Mouse (Mus musculus) CH12.LX (cell line): ENCODE results near the gene Cnih4. TPM values are rescaled to one million over a fixed set of nuclear protein-coding genes. Genes with fewer than 3 reads are reported as not detected.

Experiments used
- DNase-seq: peaks from one replicate; pipeline ENCODE4 v3.0.0-alpha.2; 2013; ENCODE audit errors: extremely low read depth
- H3K27ac ChIP-seq: 2 replicates; pipeline ENCODE4 v1.5.1; 2012; ENCODE audit warnings: low read depth, mild to moderate bottlenecking, control low read depth, moderate library complexity; ENCODE audit not compliant: insufficient read depth
- H3K27me3 ChIP-seq: replicated peaks from 2 replicates; pipeline ENCODE3; 2012; ENCODE audit warnings: inconsistent platforms
- H3K36me3 ChIP-seq, 2 experiments: replicated peaks in 1 of 2; 2 replicates each; pipeline versions ENCODE3 to v1.6.1; 2012; ENCODE audit warnings: inconsistent platforms in 1 of 2, low read length in 1 of 2, mild to moderate bottlenecking in 1 of 2, mixed read lengths in 1 of 2, moderate library complexity in 1 of 2; ENCODE audit not compliant: control insufficient read depth in 1 of 2, insufficient read depth in 1 of 2
- H3K4me1 ChIP-seq, 2 experiments: 2 replicates each; pipeline ENCODE4 v1.6.1; 2012; ENCODE audit warnings: inconsistent platforms in 1 of 2, moderate library complexity in 1 of 2; ENCODE audit not compliant: insufficient read depth in 2 of 2, control insufficient read depth in 1 of 2
- H3K4me2 ChIP-seq: 2 replicates; pipeline ENCODE4 v1.6.1; 2012; ENCODE audit warnings: low read depth, mild to moderate bottlenecking, control low read depth; ENCODE audit not compliant: poor library complexity, insufficient read depth, severe bottlenecking
- H3K4me3 ChIP-seq, 3 experiments: fragments of 150-350 bp in 1 of 3; sonication (generic) in 1 of 3; replicated peaks in 1 of 3; 2 replicates each; pipeline versions ENCODE3 to v1.5.1; 2011 to 2012; ENCODE audit warnings: low read depth in 2 of 3, low read length in 2 of 3, mild to moderate bottlenecking in 2 of 3, moderate library complexity in 2 of 3, control low read depth in 1 of 3, improper control_type of control experiment in 1 of 3, inconsistent platforms in 1 of 3, mixed read lengths in 1 of 3; ENCODE audit not compliant: poor library complexity in 1 of 3
- H3K79me2 ChIP-seq: replicated peaks from 2 replicates; pipeline ENCODE4 v1.6.1; 2012; ENCODE audit warnings: mild to moderate bottlenecking, moderate library complexity; ENCODE audit not compliant: control insufficient read depth, poor library complexity, insufficient read depth, severe bottlenecking; ENCODE audit errors: extremely low read depth
- H3K9ac ChIP-seq: 2 replicates; pipeline ENCODE4 v1.6.1; 2012; ENCODE audit warnings: low read depth, mild to moderate bottlenecking, control low read depth, moderate library complexity; ENCODE audit not compliant: insufficient read depth
- H3K9me3 ChIP-seq: replicated peaks from 2 replicates; pipeline ENCODE3; 2012; ENCODE audit warnings: low read length, inconsistent platforms, mixed read lengths
- BHLHE40 ChIP-seq: IDR thresholded peaks from 2 replicates; pipeline ENCODE4 v1.6.1; 2011; ENCODE audit warnings: mild to moderate bottlenecking, low read depth, low read length, improper control_type of control experiment
- E2F4 ChIP-seq: IDR thresholded peaks from 2 replicates; pipeline ENCODE4 v1.6.1; 2011; ENCODE audit warnings: low read depth, low read length, improper control_type of control experiment; ENCODE audit not compliant: insufficient replicate concordance
- ELF1 ChIP-seq: IDR thresholded peaks from 2 replicates; pipeline ENCODE4 v1.6.1; 2014; ENCODE audit warnings: low read depth, mild to moderate bottlenecking, inconsistent platforms, low read length, improper control_type of control experiment
- EP300 ChIP-seq: IDR thresholded peaks from 2 replicates; pipeline ENCODE4 v1.6.1; 2011; ENCODE audit warnings: low read length, improper control_type of control experiment
- GABPA ChIP-seq: IDR thresholded peaks from 2 replicates; pipeline ENCODE4 v1.6.1; 2012; ENCODE audit warnings: low read depth, low read length, improper control_type of control experiment, inconsistent platforms; ENCODE audit not compliant: insufficient replicate concordance
- HCFC1 ChIP-seq: IDR thresholded peaks from 2 replicates; pipeline ENCODE4 v1.6.1; 2012; ENCODE audit warnings: low read depth, mild to moderate bottlenecking, inconsistent platforms, low read length, improper control_type of control experiment
- IRF4 ChIP-seq: IDR thresholded peaks from 2 replicates; pipeline ENCODE4 v1.6.1; 2014; ENCODE audit warnings: low read depth, mild to moderate bottlenecking, inconsistent platforms, low read length, improper control_type of control experiment
- KAT2A ChIP-seq: IDR thresholded peaks from 2 replicates; pipeline ENCODE4 v1.6.1; 2012; ENCODE audit warnings: low read length, improper control_type of control experiment, inconsistent platforms; ENCODE audit not compliant: insufficient replicate concordance
- MXI1 ChIP-seq: IDR thresholded peaks from 2 replicates; pipeline ENCODE4 v1.6.1; 2011; ENCODE audit warnings: mild to moderate bottlenecking, low read depth, low read length, improper control_type of control experiment
- MYC ChIP-seq: IDR thresholded peaks from 2 replicates; pipeline ENCODE4 v1.6.1; 2011; ENCODE audit warnings: low read depth, mild to moderate bottlenecking, improper control_type of control experiment, low read length
- NELFE ChIP-seq: IDR thresholded peaks from 2 replicates; pipeline ENCODE4 v1.6.1; 2011; ENCODE audit warnings: low read depth, low read length, improper control_type of control experiment
- PAX5 ChIP-seq: IDR thresholded peaks from 2 replicates; pipeline ENCODE4 v1.6.1; 2012; ENCODE audit warnings: low read length, inconsistent platforms, mixed read lengths
- POLR2A ChIP-seq: IDR thresholded peaks from 2 replicates; pipeline ENCODE4 v1.6.1; 2011; ENCODE audit warnings: low read depth, mild to moderate bottlenecking, improper control_type of control experiment, low read length
- POLR2AphosphoS2 ChIP-seq: IDR thresholded peaks from 2 replicates; pipeline ENCODE4 v1.6.1; 2011; ENCODE audit warnings: low read depth, low read length, improper control_type of control experiment
- SMC3 ChIP-seq: IDR thresholded peaks from 2 replicates; pipeline ENCODE4 v1.6.1; 2011; ENCODE audit warnings: low read depth, low read length, improper control_type of control experiment
- TCF12 ChIP-seq: IDR thresholded peaks from 2 replicates; pipeline ENCODE4 v1.6.1; 2014; ENCODE audit warnings: low read depth, mild to moderate bottlenecking, inconsistent platforms, low read length, improper control_type of control experiment
- USF1 ChIP-seq: IDR thresholded peaks from 2 replicates; pipeline ENCODE4 v1.6.1; 2014; ENCODE audit warnings: low read depth, mild to moderate bottlenecking, inconsistent platforms, low read length, improper control_type of control experiment
- USF2 ChIP-seq: conservative IDR thresholded peaks from 2 replicates; pipeline ENCODE4 v1.6.1; 2011; ENCODE audit warnings: low read depth, low read length, improper control_type of control experiment
- ZC3H11A ChIP-seq: IDR thresholded peaks from 2 replicates; pipeline ENCODE4 v1.6.1; 2012; ENCODE audit warnings: low read depth, mild to moderate bottlenecking, inconsistent platforms, low read length, improper control_type of control experiment
- dilution Hi-C: fragments of 300-500 bp; cut with MboI; formaldehyde crosslinking; loops from 2 replicates; pipeline ENCODE4 v1.14.3; 2020; ENCODE audit warnings: low sequenced_read_pairs; ENCODE audit not compliant: extremely low pct_unique_long_range_greater_than_20kb, extremely low pct_ligation_motif_present
- in situ Hi-C: fragments of 300-500 bp; cut with MboI; formaldehyde crosslinking; loops from 3 replicates; pipeline ENCODE4 v1.14.3; 2019; ENCODE audit warnings: low sequenced_read_pairs, low pct_ligation_motif_present, low pct_unique_long_range_greater_than_20kb, mixed read lengths
- polyA plus RNA-seq: library from polyadenylated mRNA; unstranded; fragments of >175 nt; gene quantifications from 2 replicates; pipeline ENCODE4 v1.2.1, GENCODE M21; 2012; ENCODE audit warnings: low read depth; ENCODE audit not compliant: insufficient read length
- total RNA-seq, 2 experiments: library from RNA; depleted of rRNA; stranded (reverse); fragments of 300-350 nt in 1 of 2; fragments of >200 nt in 1 of 2; gene quantifications; 2 replicates each; pipeline ENCODE4 v1.2.3; 2012 to 2014

Gene Cnih4
- total and polyA plus RNA-seq, 3 experiments: 24.2 to 54.1 (median 39.1) TPM

- no peak for TF ChIP-seq ZC3H11A
Measured at GRCm38 (mm10) chr1:181143950-181144836, at the start of gene Cnih4, which contains the start of gene Nvl (continued).

- peaks cover 53 to 82% of the 10 kb centered on the region in 2 experiments for H3K36me3 ChIP-seq
- dilution Hi-C loops: no loop called here
- no peaks in the 10 kb centered on the region for H3K27me3 ChIP-seq
- H3K4me1 ChIP-seq: no peaks in the 10 kb centered on the region
- H3K4me3 ChIP-seq: no peak overlapping the region
- in situ Hi-C loops: no loop called here
- no peak overlapping the region for H3K9ac ChIP-seq
- no peak for TF ChIP-seq EP300
- TF ChIP-seq USF1: no peak
- TF ChIP-seq MXI1: no peak
- no peak for TF ChIP-seq POLR2A
- no peak for TF ChIP-seq HCFC1
- no peak for TF ChIP-seq NELFE
- no peak for TF ChIP-seq MYC
- TF ChIP-seq PAX5: no peak
- TF ChIP-seq IRF4: no peak
- TF ChIP-seq BHLHE40: no peak
- no peak for TF ChIP-seq USF2
- TF ChIP-seq TCF12: no peak
- no peak for DNase-seq
- H3K79me2 ChIP-seq: 0 out of 2 replicates have a peak, but pooled peaks cover 2% of the 10 kb centered on the region
- H3K4me2 ChIP-seq: no peak overlapping the region
- no peaks in the 10 kb centered on the region for H3K9me3 ChIP-seq
- H3K27ac ChIP-seq: no peak overlapping the region
Measured at GRCm38 (mm10) chr1:181117112-181117511, 27.4 kb upstream of the Cnih4 start.

- H3K4me1 ChIP-seq: no peaks in the 10 kb centered on the region
- no peaks in the 10 kb centered on the region for H3K9me3 ChIP-seq
- H3K9ac ChIP-seq: no peak overlapping the region
- peaks cover 65 to 88% of the 10 kb centered on the region in 2 experiments for H3K36me3 ChIP-seq
- in situ Hi-C loops: no loop called here
- H3K4me3 ChIP-seq: no peak overlapping the region
- no peaks in the 10 kb centered on the region; the same call in 1 of the 2 replicates for H3K79me2 ChIP-seq
- no peak for TF ChIP-seq SMC3
- TF ChIP-seq MYC: no peak
- no peak for TF ChIP-seq E2F4
- no peak for TF ChIP-seq POLR2AphosphoS2
- TF ChIP-seq NELFE: no peak
- no peak for TF ChIP-seq ELF1
- TF ChIP-seq GABPA: no peak
- no peak for TF ChIP-seq KAT2A
- no peak overlapping the region for H3K4me2 ChIP-seq
- DNase-seq: no peak
- dilution Hi-C loops: no loop called here
- no peaks in the 10 kb centered on the region for H3K27me3 ChIP-seq
- no peak overlapping the region for H3K27ac ChIP-seq
Measured at GRCm38 (mm10) chr1:181124145-181124544, 20.3 kb upstream of the Cnih4 start.
